Mouse (Mus musculus) midbrain, embryonic 14.5 days (tissue): Measurements from ENCODE around the gene Lfng. TPM values are rescaled to one million over a fixed set of nuclear protein-coding genes. Genes with fewer than 3 reads are reported as not detected.
A peak's percentile ranks its signal among the peaks of the same experiment; 100 is the strongest.

Experiments used
- ATAC-seq: fragments of 200-750 bp; cut with Nextera tagmentation; 2 replicates; pipeline ENCODE4 v1.8.0; 2017; ENCODE audit warnings: moderate number of reproducible peaks, moderate library complexity; ENCODE audit not compliant: low FRiP score, low TSS enrichment
- DNase-seq: peaks from one replicate; pipeline ENCODE4 v3.0.0-alpha.2; 2015
- H3K27ac ChIP-seq: fragments of 300-500 bp; sonication (generic); replicated peaks from 2 replicates; pipeline ENCODE4 v1.5.1; 2014; ENCODE audit warnings: mild to moderate bottlenecking, low read depth, low read length, moderate library complexity
- H3K27me3 ChIP-seq: fragments of 300-500 bp; sonication (generic); 2 replicates; pipeline ENCODE4 v1.6.1; 2014; ENCODE audit warnings: low read length, control low read depth, mixed read lengths; ENCODE audit not compliant: control insufficient read depth, insufficient read depth
- H3K36me3 ChIP-seq: fragments of 300-500 bp; sonication (generic); 2 replicates; pipeline ENCODE4 v1.6.1; 2014; ENCODE audit warnings: low read length, control low read depth; ENCODE audit not compliant: control insufficient read depth, insufficient read depth
- H3K4me1 ChIP-seq: fragments of 300-500 bp; sonication (generic); 2 replicates; pipeline ENCODE4 v1.6.1; 2014; ENCODE audit warnings: mild to moderate bottlenecking, antibody characterized with exemption, low read length, control low read depth; ENCODE audit not compliant: control insufficient read depth, insufficient read depth
- H3K4me2 ChIP-seq: fragments of 300-500 bp; sonication (generic); 2 replicates; pipeline ENCODE4 v1.6.1; 2014; ENCODE audit warnings: mild to moderate bottlenecking, low read length, moderate library complexity
- H3K4me3 ChIP-seq: fragments of 300-500 bp; sonication (generic); replicated peaks from 2 replicates; pipeline ENCODE4 v1.5.1; 2014; ENCODE audit warnings: low read depth, low read length
- H3K9ac ChIP-seq: fragments of 300-500 bp; sonication (generic); replicated peaks from 2 replicates; pipeline ENCODE4 v1.6.1; 2014; ENCODE audit warnings: mild to moderate bottlenecking, low read length, moderate library complexity
- H3K9me3 ChIP-seq: fragments of 300-500 bp; sonication (generic); 2 replicates; pipeline ENCODE4 v1.6.1; 2016; ENCODE audit warnings: low read length, control low read depth, mixed read lengths; ENCODE audit not compliant: control insufficient read depth
- WGBS: fragments of 180-500 bp; shearing (Covaris S2); extraction: QIAGEN DNeasy Blood & Tissue Kit; methylation state at CpG from one replicate; pipeline ENCODE4 v1.1.7; 2014; 5-methylcytosine and 5-hydroxymethylcytosine counted together
- polyA plus RNA-seq: library from polyadenylated mRNA; unstranded; fragments of >200 nt; fragmentation: Nextera tagmentation; extraction: Ambion mirVana; gene quantifications from 2 replicates; pipeline ENCODE4 v1.2.1, GENCODE M21; 2014

Gene Lfng
- polyA plus RNA-seq, 1 experiment from 2014 or later = 25.2 TPM

GRCm38 (mm10) chr5:140644702-140645201, 37.6 kb downstream of the Lfng start:
- no peaks in the 10 kb centered on the region for H3K9me3 ChIP-seq
- ATAC-seq (no peak), DNase-seq (no peak)
- no peaks in the 10 kb centered on the region for H3K27me3 ChIP-seq
- H3K4me1 ChIP-seq = peaks cover 44% of the 10 kb centered on the region
- H3K9ac ChIP-seq = 0 out of 2 replicates have a peak overlapping the region, but pooled peaks have one; percentile 9
- 72% methylated on average over 15 of the region's 15 CpGs for WGBS
- H3K4me3 ChIP-seq = 0 out of 2 replicates have a peak overlapping the region, but pooled peaks have one; percentile 99
- H3K4me2 ChIP-seq = peak overlapping the region; percentile 100
- H3K27ac ChIP-seq = peak overlapping the region; percentile 49
- peaks cover 25% of the 10 kb centered on the region for H3K36me3 ChIP-seq

DNA sequence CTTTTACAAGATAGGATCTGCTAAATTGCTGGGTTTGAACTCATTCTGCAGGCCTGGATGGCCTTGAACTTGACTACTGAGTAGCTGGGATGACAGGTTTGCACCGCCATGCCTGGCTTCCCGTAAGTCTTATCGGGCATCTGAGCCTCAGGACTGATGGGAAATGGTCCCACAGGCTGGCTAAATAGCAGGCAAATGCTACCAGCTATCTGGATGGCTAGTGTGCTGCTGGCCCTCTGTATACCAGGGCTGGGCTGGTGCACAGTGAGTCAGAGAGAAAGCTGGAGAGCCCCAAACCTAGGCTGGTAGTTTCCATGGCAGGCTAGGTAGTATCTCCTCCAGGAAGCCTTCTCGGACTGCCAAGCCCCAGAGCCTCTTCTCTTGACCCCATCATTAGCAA, 38.3 kb downstream of the Lfng start:
- peaks cover 49% of the 10 kb centered on the region for H3K4me1 ChIP-seq

GRCm38 (mm10) chr5:140646171-140646570, 39.1 kb downstream of the Lfng start:
- DNase-seq (no peak), ATAC-seq (no peak)
- Histone ChIP-seq H3K4me2 (peak overlapping the region; percentile 100), H3K27me3 (no peaks in the 10 kb centered on the region), H3K36me3 (peaks cover 20% of the 10 kb centered on the region), H3K27ac (peak overlapping the region; percentile 96), H3K9ac (peak overlapping the region; percentile 100), H3K4me3 (peak overlapping the region; percentile 99), H3K4me1 (peaks cover 49% of the 10 kb centered on the region), H3K9me3 (no peaks in the 10 kb centered on the region)
- 87% methylated on average over 6 of the region's 6 CpGs for WGBS

More for the DNA sequence above, 38.3 kb downstream of the Lfng start:
- 80% methylated on average over 4 of the region's 4 CpGs for WGBS
- DNase-seq (no peak), ATAC-seq (no peak)
- Histone ChIP-seq H3K27ac (0 out of 2 replicates have a peak overlapping the region, but pooled peaks have one; percentile 49), H3K36me3 (peaks cover 20% of the 10 kb centered on the region), H3K4me2 (peak overlapping the region; percentile 100), H3K9ac (peak overlapping the region; percentile 100), H3K27me3 (no peaks in the 10 kb centered on the region), H3K9me3 (no peaks in the 10 kb centered on the region), H3K4me3 (0 out of 2 replicates have a peak overlapping the region, but pooled peaks have one; percentile 99)

GRCm38 (mm10) chr5:140647031-140647760, 40.1 kb downstream of the Lfng start:
- WGBS = 23% methylated on average over 13 of the region's 13 CpGs
- Histone ChIP-seq H3K9ac (peak overlapping the region; percentile 100), H3K9me3 (no peaks in the 10 kb centered on the region), H3K27ac (peak overlapping the region; percentile 96), H3K4me3 (peak overlapping the region; percentile 99), H3K4me1 (peaks cover 44% of the 10 kb centered on the region), H3K4me2 (peak overlapping the region; percentile 100), H3K27me3 (no peaks in the 10 kb centered on the region), H3K36me3 (peaks cover 20% of the 10 kb centered on the region)
- no peak for ATAC-seq
- DNase-seq = peak; percentile 53

- Histone ChIP-seq H3K27ac (peak overlapping the region; percentile 96), H3K4me1 (peaks cover 42% of the 10 kb centered on the region), H3K4me3 (peak overlapping the region; percentile 99), H3K4me2 (peak overlapping the region; percentile 100), H3K9me3 (no peaks in the 10 kb centered on the region), H3K9ac (peak overlapping the region; percentile 100), H3K27me3 (no peaks in the 10 kb centered on the region), H3K36me3 (peaks cover 20% of the 10 kb centered on the region)
- ATAC-seq (peak; percentile 26; the same call in 1 of the 2 replicates), DNase-seq (peak; percentile 81)
- WGBS = 0% methylated on average over 13 of the region's 13 CpGs
Observed at GRCm38 (mm10) chr5:140647821-140648518, 40.9 kb downstream of the Lfng start.

GRCm38 (mm10) chr5:140648519-140649100, 41.5 kb downstream of the Lfng start, which contains the start of gene Ttyh3:
Gene Ttyh3 (minus strand): TSS chr5:140649031.
- DNase-seq = no peak
- Histone ChIP-seq H3K4me1 (peaks cover 42% of the 10 kb centered on the region), H3K4me3 (peak within 1 kb of the TSS; percentile 99), H3K4me2 (peak within 1 kb of the TSS; percentile 100), H3K9me3 (no peaks in the 10 kb centered on the region), H3K27me3 (no peaks in the 10 kb centered on the region), H3K27ac (peak within 1 kb of the TSS; percentile 96), H3K9ac (peak within 1 kb of the TSS; percentile 100), H3K36me3 (peaks cover 18% of the 10 kb centered on the region)
- 1% methylated on average over 58 of the region's 62 CpGs for WGBS
- peak; percentile 9; the same call in 1 of the 2 replicates for ATAC-seq

GRCm38 (mm10) chr5:140649101-140649667, 42.1 kb downstream of the Lfng start:
- peaks cover 13% of the 10 kb centered on the region for H3K36me3 ChIP-seq
- peaks cover 42% of the 10 kb centered on the region for H3K4me1 ChIP-seq
- H3K4me3 ChIP-seq = peak overlapping the region; percentile 99
- peak overlapping the region; percentile 77 for H3K4me2 ChIP-seq
- ATAC-seq (peak; percentile 94), DNase-seq (peak; percentile 99)
- no peaks in the 10 kb centered on the region for H3K9me3 ChIP-seq
- WGBS = 3% methylated on average over 25 of the region's 26 CpGs
- H3K27me3 ChIP-seq = no peaks in the 10 kb centered on the region
- H3K9ac ChIP-seq = peak overlapping the region; percentile 54
- H3K27ac ChIP-seq = peak overlapping the region; percentile 90

DNA sequence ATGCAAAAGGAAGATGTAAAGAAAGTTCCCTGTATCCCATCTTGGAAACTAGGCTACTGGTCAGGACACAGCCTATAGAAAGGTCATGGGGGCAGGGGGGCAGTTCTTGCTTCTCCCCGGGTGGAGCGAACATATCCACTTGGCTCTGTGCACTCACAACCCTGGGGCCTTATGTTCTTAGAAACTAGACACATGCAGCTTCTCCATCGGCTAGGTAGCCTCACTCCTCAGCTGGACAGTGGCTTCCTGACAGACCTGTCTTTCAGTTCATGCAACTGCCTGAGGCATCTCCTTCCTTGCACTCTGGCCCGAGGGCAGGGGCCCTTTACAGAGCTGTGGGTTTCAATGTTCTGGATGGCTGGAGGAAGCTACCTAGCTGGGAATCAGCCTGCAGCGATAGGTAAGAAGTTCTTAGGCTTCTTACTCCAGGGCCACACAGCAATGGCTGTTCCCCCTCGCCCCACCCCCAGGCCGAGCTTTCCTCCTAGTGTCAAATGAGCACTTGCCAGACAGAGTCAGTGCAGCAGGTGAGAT, 42.8 kb downstream of the Lfng start:
- H3K9me3 ChIP-seq = no peaks in the 10 kb centered on the region
- H3K9ac ChIP-seq = peak overlapping the region; percentile 54
- 63% methylated on average over 7 of the region's 7 CpGs for WGBS

More for the DNA sequence above, 42.8 kb downstream of the Lfng start:
- no peak overlapping the region for H3K4me3 ChIP-seq
- no peak for DNase-seq
- peak overlapping the region; percentile 77 for H3K4me2 ChIP-seq
- no peaks in the 10 kb centered on the region for H3K27me3 ChIP-seq
- peaks cover 5% of the 10 kb centered on the region; the same call in 1 of the 2 replicates for H3K36me3 ChIP-seq
- no peak for ATAC-seq
- peaks cover 38% of the 10 kb centered on the region for H3K4me1 ChIP-seq
- peak overlapping the region; percentile 90; the same call in 1 of the 2 replicates for H3K27ac ChIP-seq
